Comparison of ENCODE assay signal across 32 mouse cellular contexts in genomic region chr19:25445842-25446241, GRCm38 (mm10). TPM values are rescaled to one million over a fixed set of nuclear protein-coding genes. Genes with fewer than 3 reads are reported as not detected.
"Had no signal": no experiment of that assay in that cellular context is flagged by ENCODE, and none has a peak within 500 bp of the region (broad histone marks: within the 10 kb centered on the region; RNA-seq: fewer than 3 reads in every experiment).

No protein-coding gene starts in this region.

- H3K36me3 ChIP-seq: limb, embryonic 10.5 days; limb, embryonic 13.5 days; liver, embryonic 13.5 days; midbrain, embryonic 12.5 days; neural tube, embryonic 13.5 days had no signal

- H3K27me3 ChIP-seq: liver, embryonic 13.5 days had no signal

- ATAC-seq: midbrain, embryonic 16.5 days had no signal

- H3K4me2 ChIP-seq: limb, embryonic 13.5 days; liver, embryonic 13.5 days; midbrain, embryonic 12.5 days; neural tube, embryonic 13.5 days had no signal

- H3K27ac ChIP-seq: limb, embryonic 10.5 days; limb, embryonic 13.5 days; liver, embryonic 13.5 days; midbrain, embryonic 12.5 days; neural tube, embryonic 13.5 days had no signal

- H3K9me3 ChIP-seq: limb, embryonic 10.5 days; limb, embryonic 13.5 days; liver, embryonic 13.5 days; midbrain, embryonic 12.5 days; neural tube, embryonic 13.5 days had no signal

- H3K9ac ChIP-seq: limb, embryonic 13.5 days; liver, embryonic 13.5 days; midbrain, embryonic 12.5 days; neural tube, embryonic 13.5 days had no signal

- DNase-seq: kidney, adult 9 months; kidney, postnatal 14 days; kidney, postnatal 4 days; layer of hippocampus, adult 9-11 months; liver; liver, embryonic 13.5 days; lung, adult 2 months; lung, postnatal 14 days; lung, postnatal 4 days; retina, postnatal 1 day; right cerebral cortex, postnatal 25 days; spleen, adult 18-20 months; thymus, adult 18-20 months; thymus, postnatal 36 days had no signal

- H3K4me1 ChIP-seq: limb, embryonic 10.5 days; liver, embryonic 13.5 days; midbrain, embryonic 12.5 days; neural tube, embryonic 13.5 days had no signal

- H3K4me3 ChIP-seq: limb, embryonic 10.5 days; limb, embryonic 13.5 days; liver, embryonic 13.5 days; midbrain, embryonic 12.5 days; myocyte; neural tube, embryonic 13.5 days had no signal

RNA-seq across cellular contexts. Expression of gene Dmrt1, which starts 59.6 kb away (rescaled TPM):
- total RNA-seq: layer of hippocampus, adult 18-20 months; layer of hippocampus, postnatal 25 days; left cerebral cortex, adult 18-20 months; left cerebral cortex, postnatal 25 days; megakaryocyte-erythroid progenitor cell, adult 5-6 weeks; monocyte, adult 5-6 weeks; neutrophil, adult 5-6 weeks had no signal
- polyA plus RNA-seq: kidney, embryonic 16.5 days; liver, embryonic 13.5 days; liver, embryonic 16.5 days; lung, adult 2 months; lung, embryonic 16.5 days; midbrain, embryonic 16.5 days; stomach, embryonic 16.5 days; urinary bladder, adult 2 months had no signal
